Mouse (Mus musculus) colon, adult 2 months (tissue): ENCODE results near the gene Nlrp4a. TPM values are rescaled to one million over a fixed set of nuclear protein-coding genes. Genes with fewer than 3 reads are reported as not detected.

Experiments
- polyA plus RNA-seq: library from polyadenylated mRNA; depleted of rRNA; stranded (reverse); fragments of >200 nt; gene quantifications from 2 replicates; pipeline ENCODE4 v1.2.3, GENCODE M21; 2012; rRNA removed

Gene Nlrp4a
- not detected in 2 replicates for polyA plus RNA-seq

DNA sequence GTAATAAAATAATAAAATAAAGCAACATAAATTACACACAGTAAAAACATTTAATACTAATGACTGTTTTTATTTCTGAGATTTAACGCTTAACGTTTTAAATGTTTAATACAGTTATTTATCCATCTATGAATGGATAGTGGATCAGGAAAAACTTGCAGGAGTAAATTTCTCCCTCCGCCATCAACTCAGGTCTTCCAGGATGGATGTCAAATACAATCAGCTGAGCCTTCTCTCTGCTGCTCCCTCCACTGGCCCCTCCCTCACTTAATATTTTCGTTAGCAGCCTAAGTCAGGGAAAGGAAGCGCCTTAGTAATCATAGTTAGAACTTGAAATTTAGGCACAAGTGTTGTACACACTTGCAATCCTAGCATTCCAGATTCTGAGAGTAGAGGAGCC is at the start of gene Nlrp4a:
Nlrp4a (plus strand) TSS at position 301 of the 400 bp plus-strand sequence.

DNA sequence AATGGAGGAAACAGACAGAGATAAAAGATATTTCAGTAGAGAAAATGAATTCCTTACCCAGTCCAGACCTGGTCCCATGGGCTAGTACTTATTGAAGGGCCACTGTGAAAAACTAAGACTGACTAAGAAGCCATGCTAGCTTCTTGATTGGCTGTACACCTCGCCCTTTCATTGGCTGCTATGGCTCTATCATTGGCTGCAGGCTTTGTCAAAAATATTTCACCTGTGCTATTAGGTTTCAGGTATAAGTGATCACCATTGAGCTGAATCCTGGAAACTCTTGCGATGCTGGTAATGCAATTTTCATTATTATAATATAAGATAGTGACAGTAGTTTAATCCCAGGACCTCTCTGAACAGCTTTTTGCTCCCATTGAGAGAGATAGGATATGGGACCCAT is 31.3 kb upstream of the Nlrp4a start, which contains the start of gene Nlrp9c:
Nlrp9c (minus strand) TSS at position 101 of the 400 bp plus-strand sequence.

Other genes starting within 250 kb of the Nlrp4a start
- not detected in 2 replicates for gene Vmn1r184, start 174.8 kb upstream of the Nlrp4a start, polyA plus RNA-seq
- gene Cyp2a4, start 127.9 kb upstream of the Nlrp4a start, polyA plus RNA-seq, result not detected in 2 replicates
- gene Nlrp9c, start 31.4 kb upstream of the Nlrp4a start, polyA plus RNA-seq, result not detected in 2 replicates
- gene Nlrp9a, start 99.9 kb downstream of the Nlrp4a start, polyA plus RNA-seq, result not detected in 2 replicates
- gene Vmn1r185, start 183.4 kb downstream of the Nlrp4a start, polyA plus RNA-seq, result not detected in 2 replicates